Mouse (Mus musculus) heart, embryonic 16.5 days (tissue): ENCODE data around the gene Stk32b. TPM values are rescaled to one million over a fixed set of nuclear protein-coding genes. Genes with fewer than 3 reads are reported as not detected.
A peak's percentile ranks its signal among the peaks of the same experiment; 100 is the strongest.

Source experiments
- ATAC-seq: fragments of 200-750 bp; cut with Nextera tagmentation; replicated peaks from 2 replicates; pipeline ENCODE4 v1.8.0; 2017; ENCODE audit warnings: moderate number of reproducible peaks; ENCODE audit not compliant: insufficient read depth, low FRiP score; ENCODE audit errors: extremely low read depth
- H3K27ac ChIP-seq: fragments of 300-500 bp; sonication (generic); 2 replicates; pipeline ENCODE4 v1.5.1; 2014; ENCODE audit warnings: mild to moderate bottlenecking, low read length, control low read depth, moderate library complexity
- H3K27me3 ChIP-seq: fragments of 300-500 bp; sonication (generic); 2 replicates; pipeline ENCODE4 v1.6.1; 2014; ENCODE audit warnings: low read length, mixed read lengths; ENCODE audit not compliant: control insufficient read depth, insufficient read depth
- H3K36me3 ChIP-seq: fragments of 300-500 bp; sonication (generic); 2 replicates; pipeline ENCODE4 v1.6.1; 2014; ENCODE audit not compliant: control insufficient read depth, insufficient read depth
- H3K4me1 ChIP-seq: fragments of 300-500 bp; sonication (generic); 2 replicates; pipeline ENCODE4 v1.6.1; 2014; ENCODE audit warnings: low read length, mixed read lengths; ENCODE audit not compliant: control insufficient read depth, insufficient read depth
- H3K4me2 ChIP-seq: fragments of 300-500 bp; sonication (generic); 2 replicates; pipeline ENCODE4 v1.6.1; 2014; ENCODE audit warnings: low read depth, mild to moderate bottlenecking, control low read depth, low read length
- H3K4me3 ChIP-seq: fragments of 300-500 bp; sonication (generic); 2 replicates; pipeline ENCODE4 v1.5.1; 2014; ENCODE audit warnings: mild to moderate bottlenecking, control low read depth, low read length
- H3K9ac ChIP-seq: fragments of 300-500 bp; sonication (generic); 2 replicates; pipeline ENCODE4 v1.6.1; 2014; ENCODE audit warnings: low read length, control low read depth
- H3K9me3 ChIP-seq: fragments of 300-500 bp; sonication (generic); replicated peaks from 2 replicates; pipeline ENCODE4 v1.6.1; 2016; ENCODE audit warnings: low read length; ENCODE audit not compliant: control insufficient read depth
- WGBS: fragments of 180-500 bp; shearing (Covaris S2); extraction: QIAGEN DNeasy Blood & Tissue Kit; methylation state at CpG from one replicate; pipeline ENCODE4 v1.1.7; 2014; 5-methylcytosine and 5-hydroxymethylcytosine counted together
- polyA plus RNA-seq: library from polyadenylated mRNA; unstranded; fragments of >200 nt; fragmentation: Nextera tagmentation; extraction: Ambion mirVana; gene quantifications from 2 replicates; pipeline ENCODE4 v1.2.1, GENCODE M21; 2015

Gene Stk32b
- polyA plus RNA-seq, 1 experiment from 2014 or later: 0.79 TPM

GRCm38 (mm10) chr5:37512479-37512878 lies 204.5 kb downstream of the Stk32b start:
- H3K4me3 ChIP-seq: no peak overlapping the region
- no peak for ATAC-seq
- no peaks in the 10 kb centered on the region for H3K27me3 ChIP-seq
- H3K4me2 ChIP-seq: no peak overlapping the region
- no peaks in the 10 kb centered on the region for H3K9me3 ChIP-seq
- H3K9ac ChIP-seq: no peak overlapping the region
- H3K27ac ChIP-seq: no peak overlapping the region
- H3K36me3 ChIP-seq: no peaks in the 10 kb centered on the region
- peaks cover 16% of the 10 kb centered on the region for H3K4me1 ChIP-seq
- WGBS: 43% methylated on average over 2 of the region's 2 CpGs

DNA sequence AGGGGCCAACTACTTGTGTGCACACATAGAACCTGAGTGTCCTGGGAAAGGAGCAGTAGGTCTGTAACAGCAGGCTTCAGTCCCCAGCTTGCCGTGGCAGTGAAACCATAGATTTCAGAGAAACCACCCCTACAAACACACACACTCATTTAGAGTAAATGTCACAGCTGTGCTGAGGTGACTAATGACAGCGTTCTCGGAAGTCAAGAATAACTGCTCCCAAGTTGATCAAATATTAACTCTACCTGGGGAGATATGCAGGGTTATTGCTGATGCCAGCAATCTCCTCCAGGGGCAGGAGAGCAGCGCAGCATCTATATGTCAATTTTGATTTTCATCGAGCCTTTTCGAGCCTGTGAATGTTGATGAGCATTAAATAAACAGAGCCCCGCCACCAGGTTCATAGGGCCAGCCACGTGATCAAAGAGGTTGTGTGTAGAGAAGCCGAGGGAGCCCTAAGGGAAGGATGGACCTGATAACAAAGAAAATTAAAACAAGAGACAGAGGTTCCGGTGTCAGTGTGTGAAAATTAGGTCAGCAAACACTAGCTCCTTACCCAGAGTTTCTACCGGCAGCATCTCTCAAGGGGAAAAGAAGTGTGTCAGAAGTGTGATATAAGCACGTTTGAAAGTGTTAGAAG lies 210.0 kb downstream of the Stk32b start:
- Histone ChIP-seq H3K27ac (no peak overlapping the region), H3K9ac (no peak overlapping the region), H3K4me3 (no peak overlapping the region), H3K27me3 (no peaks in the 10 kb centered on the region), H3K36me3 (no peaks in the 10 kb centered on the region), H3K4me2 (no peak overlapping the region), H3K4me1 (peaks cover 7% of the 10 kb centered on the region; the same call in 1 of the 2 replicates), H3K9me3 (no peaks in the 10 kb centered on the region)
- WGBS: 66% methylated on average over 12 of the region's 12 CpGs
- ATAC-seq: no peak

GRCm38 (mm10) chr5:37494984-37495476 lies 221.9 kb downstream of the Stk32b start:
- H3K27ac ChIP-seq: peak overlapping the region; percentile 58
- no peaks in the 10 kb centered on the region for H3K27me3 ChIP-seq
- no peaks in the 10 kb centered on the region for H3K9me3 ChIP-seq
- 31% methylated on average over 3 of the region's 3 CpGs for WGBS
- peak overlapping the region; percentile 20; the same call in 1 of the 2 replicates for H3K4me2 ChIP-seq
- peaks cover 14% of the 10 kb centered on the region for H3K4me1 ChIP-seq
- H3K4me3 ChIP-seq: no peak overlapping the region
- ATAC-seq: peak; percentile 85
- H3K36me3 ChIP-seq: no peaks in the 10 kb centered on the region
- no peak overlapping the region for H3K9ac ChIP-seq

DNA sequence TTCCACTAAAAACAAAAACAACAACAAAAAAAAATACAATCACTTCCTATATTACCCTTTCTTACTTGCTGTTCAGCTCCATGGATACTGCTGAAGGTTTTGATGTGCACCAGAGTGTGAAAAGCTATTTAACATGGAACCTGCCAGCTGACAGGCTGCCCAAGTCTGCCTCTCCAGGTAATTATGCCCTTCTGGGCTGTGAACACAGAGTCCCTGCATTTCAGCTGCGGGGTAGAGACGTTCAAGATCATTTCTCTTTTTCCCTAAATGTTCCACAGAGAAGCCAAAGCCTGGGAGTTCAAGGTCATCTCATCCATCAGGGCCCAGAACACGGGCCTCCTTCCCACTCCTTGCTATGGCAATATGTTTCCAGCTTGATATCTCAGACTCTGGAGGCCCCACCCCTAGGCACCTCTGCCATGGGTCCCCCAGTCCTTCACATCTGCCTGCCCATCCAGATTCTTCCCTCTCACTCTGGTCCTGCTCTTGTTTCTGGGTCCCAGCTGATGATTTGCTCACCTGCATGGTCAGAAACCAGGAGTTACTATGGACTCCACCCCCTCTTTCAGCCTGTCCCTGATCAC lies 244.9 kb downstream of the Stk32b start:
- H3K9ac ChIP-seq: no peak overlapping the region
- no peaks in the 10 kb centered on the region; the same call in 1 of the 2 replicates for H3K9me3 ChIP-seq
- ATAC-seq: no peak
- no peaks in the 10 kb centered on the region for H3K27me3 ChIP-seq
- 66% methylated on average over 3 of the region's 3 CpGs for WGBS
- H3K27ac ChIP-seq: no peak overlapping the region
- H3K36me3 ChIP-seq: no peaks in the 10 kb centered on the region
- no peaks in the 10 kb centered on the region for H3K4me1 ChIP-seq
- no peak overlapping the region for H3K4me3 ChIP-seq
- no peak overlapping the region for H3K4me2 ChIP-seq

DNA sequence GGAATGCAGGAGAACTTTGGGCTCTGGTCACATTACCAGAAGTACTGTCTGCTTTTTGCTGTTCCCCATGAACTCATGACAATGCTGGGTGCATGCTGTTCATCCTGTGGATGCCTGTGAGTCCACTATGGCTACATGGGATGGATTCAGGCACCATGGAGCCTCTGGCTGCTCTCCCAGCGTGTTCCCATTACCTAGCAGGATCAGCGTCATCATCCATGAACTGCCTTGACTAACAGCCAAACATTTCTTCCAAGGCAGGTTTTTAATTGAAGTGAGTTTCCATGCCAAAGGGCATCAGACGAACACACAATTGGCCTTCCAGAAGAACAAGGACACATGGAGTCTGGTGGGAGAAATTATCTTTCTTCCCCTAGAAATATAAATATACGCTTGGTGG lies 245.4 kb downstream of the Stk32b start:
- no peak overlapping the region for H3K27ac ChIP-seq
- 84% methylated on average over 4 of the region's 4 CpGs for WGBS
- H3K9me3 ChIP-seq: no peaks in the 10 kb centered on the region; the same call in 1 of the 2 replicates
- no peak overlapping the region for H3K4me3 ChIP-seq
- H3K9ac ChIP-seq: no peak overlapping the region
- ATAC-seq: no peak
- no peaks in the 10 kb centered on the region for H3K27me3 ChIP-seq
- no peaks in the 10 kb centered on the region for H3K36me3 ChIP-seq
- no peak overlapping the region for H3K4me2 ChIP-seq
- no peaks in the 10 kb centered on the region for H3K4me1 ChIP-seq

GRCm38 (mm10) chr5:37469031-37469430 lies 247.9 kb downstream of the Stk32b start:
- H3K36me3 ChIP-seq: no peaks in the 10 kb centered on the region
- no peak overlapping the region for H3K4me3 ChIP-seq
- no peak overlapping the region for H3K4me2 ChIP-seq
- H3K4me1 ChIP-seq: no peaks in the 10 kb centered on the region
- no peak overlapping the region for H3K9ac ChIP-seq
- no peaks in the 10 kb centered on the region; the same call in 1 of the 2 replicates for H3K9me3 ChIP-seq
- H3K27ac ChIP-seq: no peak overlapping the region
- 67% methylated on average over 5 of the region's 5 CpGs for WGBS
- no peaks in the 10 kb centered on the region for H3K27me3 ChIP-seq
- ATAC-seq: no peak

DNA sequence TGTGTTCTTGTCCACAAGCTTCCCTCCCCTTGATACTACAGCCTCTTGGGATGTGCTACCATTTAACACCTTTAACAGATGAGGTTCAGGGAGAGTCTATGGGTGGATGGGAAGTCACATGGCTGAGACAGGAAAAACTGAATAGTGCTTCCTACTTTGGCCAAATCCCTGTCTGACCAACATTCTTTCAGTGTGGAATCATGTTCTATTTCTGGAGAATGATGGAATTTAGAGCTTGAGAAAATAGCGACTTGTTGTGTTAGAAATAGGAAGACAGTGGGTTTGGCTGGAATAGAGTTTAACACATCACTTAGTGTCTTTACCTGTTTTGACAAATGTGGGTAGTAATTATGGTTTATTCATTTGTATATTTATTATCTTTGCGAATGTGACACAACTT lies 249.3 kb downstream of the Stk32b start:
- Histone ChIP-seq H3K27me3 (no peaks in the 10 kb centered on the region), H3K4me2 (no peak overlapping the region), H3K9ac (no peak overlapping the region), H3K4me1 (no peaks in the 10 kb centered on the region), H3K4me3 (no peak overlapping the region), H3K9me3 (no peaks in the 10 kb centered on the region; the same call in 1 of the 2 replicates), H3K27ac (no peak overlapping the region), H3K36me3 (no peaks in the 10 kb centered on the region)
- 65% methylated on average over 2 of the region's 2 CpGs for WGBS
- ATAC-seq: no peak

- no peak overlapping the region for H3K27ac ChIP-seq
- H3K4me3 ChIP-seq: no peak overlapping the region
- ATAC-seq: no peak
- no peak overlapping the region for H3K9ac ChIP-seq
- H3K36me3 ChIP-seq: no peaks in the 10 kb centered on the region
- 87% methylated on average over 10 of the region's 10 CpGs for WGBS
- no peak overlapping the region for H3K4me2 ChIP-seq
- H3K9me3 ChIP-seq: no peaks in the 10 kb centered on the region; the same call in 1 of the 2 replicates
- no peaks in the 10 kb centered on the region for H3K4me1 ChIP-seq
- H3K27me3 ChIP-seq: no peaks in the 10 kb centered on the region
Observed at GRCm38 (mm10) chr5:37465461-37465860, 251.5 kb downstream of the Stk32b start.

DNA sequence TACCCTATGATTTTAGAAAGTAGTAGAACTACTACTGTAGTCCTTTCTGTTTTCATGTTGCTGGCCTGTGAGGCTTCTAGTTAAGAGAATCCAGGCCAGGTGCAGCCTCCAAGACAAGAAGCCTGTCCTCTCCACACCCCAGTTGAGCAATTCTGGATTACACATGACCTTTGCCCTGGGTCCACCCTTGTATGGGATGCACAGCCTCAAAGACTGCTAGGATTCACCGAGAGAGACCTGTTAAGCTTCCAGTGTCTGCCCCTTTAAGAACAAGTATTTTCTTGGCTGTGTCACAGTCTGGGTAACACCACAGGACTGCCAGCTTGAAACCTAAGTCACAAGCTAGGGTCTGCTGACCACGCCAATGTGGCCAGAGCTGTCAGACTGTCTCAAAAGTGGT lies 258.7 kb downstream of the Stk32b start:
- Histone ChIP-seq H3K4me1 (no peaks in the 10 kb centered on the region), H3K27me3 (no peaks in the 10 kb centered on the region), H3K36me3 (no peaks in the 10 kb centered on the region), H3K4me2 (no peak overlapping the region), H3K4me3 (no peak overlapping the region), H3K27ac (no peak overlapping the region), H3K9me3 (0 out of 2 replicates have a peak, but pooled peaks cover 3% of the 10 kb centered on the region), H3K9ac (no peak overlapping the region)
- ATAC-seq: no peak
- WGBS: 63% methylated on average over 2 of the region's 2 CpGs
